Mouse (Mus musculus) spleen, adult 2 months (tissue): ENCODE results near the gene R3hdm2. TPM values are rescaled to one million over a fixed set of nuclear protein-coding genes. Genes with fewer than 3 reads are reported as not detected.
A peak's percentile ranks its signal among the peaks of the same experiment; 100 is the strongest.

Experiments
- DNase-seq, 2 experiments: peaks; one replicate each; pipeline versions ENCODE4 v3.0.0 to v3.0.0-alpha.2; 2012 to 2021; ENCODE audit warnings: low spot score in 2 of 2, low read depth in 1 of 2
- H3K27ac ChIP-seq: fragments of 200-500 bp; 2 replicates; pipeline ENCODE4 v1.5.1; 2012; ENCODE audit warnings: low read length, inconsistent platforms; ENCODE audit not compliant: insufficient read depth
- H3K27me3 ChIP-seq: fragments of 200-500 bp; 2 replicates; pipeline ENCODE4 v1.6.1; 2012; ENCODE audit warnings: mild to moderate bottlenecking, moderate library complexity, low read length, inconsistent platforms; ENCODE audit not compliant: control insufficient read depth, insufficient read depth
- H3K36me3 ChIP-seq: fragments of 200-500 bp; 2 replicates; pipeline ENCODE4 v1.6.1; 2012; ENCODE audit warnings: mild to moderate bottlenecking, low read length, inconsistent platforms; ENCODE audit not compliant: control insufficient read depth, insufficient read depth
- H3K4me1 ChIP-seq: fragments of 200-500 bp; 2 replicates; pipeline ENCODE4 v1.6.1; 2011; ENCODE audit warnings: inconsistent platforms; ENCODE audit not compliant: control insufficient read depth, insufficient read depth, insufficient read length
- H3K4me3 ChIP-seq: fragments of 200-500 bp; 2 replicates; pipeline ENCODE4 v1.5.1; 2011; ENCODE audit warnings: mild to moderate bottlenecking, inconsistent platforms; ENCODE audit not compliant: insufficient read depth, insufficient read length; ENCODE audit errors: extremely low read depth
- CTCF ChIP-seq: fragments of 200-500 bp; IDR thresholded peaks from 2 replicates; pipeline ENCODE4 v1.5.1; 2011; ENCODE audit warnings: mild to moderate bottlenecking, inconsistent platforms; ENCODE audit not compliant: insufficient read depth, insufficient read length, insufficient replicate concordance; ENCODE audit errors: extremely low read depth
- POLR2A ChIP-seq: fragments of 200-500 bp; IDR thresholded peaks from 2 replicates; pipeline ENCODE4 v1.6.1; 2011; ENCODE audit warnings: low read depth, low read length, inconsistent platforms
- WGBS: fragments of 180-500 bp; shearing (Covaris S2); methylation state at CpG from one replicate; pipeline ENCODE4 v1.1.7; 2018; 5-methylcytosine and 5-hydroxymethylcytosine counted together
- polyA plus RNA-seq: library from polyadenylated mRNA; depleted of rRNA; stranded (reverse); fragments of >200 nt; gene quantifications from 2 replicates; pipeline ENCODE4 v1.2.3, GENCODE M21; 2012

Gene R3hdm2
- polyA plus RNA-seq, 1 experiment, result 67.6 TPM

DNA sequence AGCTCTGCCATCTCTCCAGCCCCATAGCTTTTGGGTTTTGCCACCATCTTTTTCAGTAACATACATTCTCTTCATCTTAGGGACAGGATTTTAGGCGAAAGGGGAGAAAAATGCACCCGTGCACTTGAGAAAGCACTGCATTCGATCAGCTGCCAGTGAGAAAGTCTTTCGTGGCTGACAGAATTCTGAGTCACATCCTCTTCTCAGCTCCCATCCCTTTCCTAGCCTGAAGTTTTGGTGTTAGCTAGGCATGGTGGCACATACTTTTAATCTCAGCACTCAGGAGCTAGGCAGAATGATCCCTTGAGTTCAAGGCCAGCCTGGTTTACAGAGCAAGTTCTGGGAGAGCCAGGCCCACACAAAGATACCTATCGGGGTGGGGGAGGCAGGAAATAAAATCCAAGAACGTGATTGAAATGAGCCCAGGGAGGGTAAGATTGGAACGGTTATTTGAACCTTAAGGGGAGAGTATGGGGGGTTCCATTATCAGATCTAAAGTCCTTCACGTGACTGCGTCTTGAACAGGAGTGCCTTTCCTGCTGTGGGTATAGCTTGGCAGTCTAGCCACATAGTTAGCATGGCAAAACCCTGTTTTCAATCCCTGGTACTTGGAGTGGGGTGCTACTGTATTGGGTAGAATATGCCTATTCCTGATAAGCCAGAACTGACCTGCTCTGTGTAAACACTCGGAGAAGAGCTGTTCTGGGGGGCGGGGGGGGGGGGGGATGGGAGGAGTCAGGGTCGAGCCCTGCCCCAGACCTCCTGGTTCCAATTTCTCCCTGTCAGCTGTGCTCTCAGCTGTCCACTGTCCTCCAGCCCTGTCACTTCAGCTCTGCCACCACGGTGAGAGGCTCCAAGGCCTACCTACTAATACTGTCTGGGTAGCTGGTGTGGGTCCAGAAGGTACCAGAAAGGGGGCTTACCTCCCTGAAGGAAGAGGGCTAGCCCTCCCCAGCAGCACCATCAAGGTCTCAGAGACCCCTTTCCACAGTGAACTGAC, 121.1 kb downstream of the R3hdm2 start, which contains the start of gene Stac3:
TSS of gene Stac3 (plus strand) at position 793 of the 1,000 bp plus-strand sequence.
- DNase-seq, result no peak
- WGBS, result 84% methylated on average over 13 of the region's 13 CpGs
- no peak within 1 kb of the TSS for H3K27ac ChIP-seq
- H3K36me3 ChIP-seq, result peaks cover 25% of the 10 kb centered on the region
- H3K4me3 ChIP-seq, result no peak within 1 kb of the TSS
- no peaks in the 10 kb centered on the region for H3K27me3 ChIP-seq
- H3K4me1 ChIP-seq, result no peaks in the 10 kb centered on the region
- TF ChIP-seq CTCF (no peak), POLR2A (no peak)

DNA sequence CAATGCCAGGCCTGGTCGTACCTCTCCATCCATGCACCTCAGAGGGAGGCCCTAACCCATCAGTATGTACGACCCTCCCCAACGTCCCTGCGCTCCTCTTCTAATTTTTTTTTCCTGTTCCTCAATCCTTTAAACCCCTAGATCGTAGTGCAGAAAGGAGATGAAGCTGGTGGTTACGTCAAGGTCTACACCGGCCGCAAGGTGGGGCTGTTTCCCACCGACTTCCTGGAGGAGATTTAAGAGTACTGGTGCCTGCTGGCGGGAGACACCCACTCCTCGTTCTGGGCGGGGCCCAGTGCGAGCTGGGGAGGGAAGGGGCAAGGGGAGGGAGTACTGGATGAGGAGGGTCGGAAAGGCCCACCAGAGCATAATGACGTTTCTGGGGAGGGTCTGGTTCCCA, 128.1 kb downstream of the R3hdm2 start:
- no peak for TF ChIP-seq POLR2A
- TF ChIP-seq CTCF, result peak; percentile 60; the same call in 1 of the 2 replicates

DNA sequence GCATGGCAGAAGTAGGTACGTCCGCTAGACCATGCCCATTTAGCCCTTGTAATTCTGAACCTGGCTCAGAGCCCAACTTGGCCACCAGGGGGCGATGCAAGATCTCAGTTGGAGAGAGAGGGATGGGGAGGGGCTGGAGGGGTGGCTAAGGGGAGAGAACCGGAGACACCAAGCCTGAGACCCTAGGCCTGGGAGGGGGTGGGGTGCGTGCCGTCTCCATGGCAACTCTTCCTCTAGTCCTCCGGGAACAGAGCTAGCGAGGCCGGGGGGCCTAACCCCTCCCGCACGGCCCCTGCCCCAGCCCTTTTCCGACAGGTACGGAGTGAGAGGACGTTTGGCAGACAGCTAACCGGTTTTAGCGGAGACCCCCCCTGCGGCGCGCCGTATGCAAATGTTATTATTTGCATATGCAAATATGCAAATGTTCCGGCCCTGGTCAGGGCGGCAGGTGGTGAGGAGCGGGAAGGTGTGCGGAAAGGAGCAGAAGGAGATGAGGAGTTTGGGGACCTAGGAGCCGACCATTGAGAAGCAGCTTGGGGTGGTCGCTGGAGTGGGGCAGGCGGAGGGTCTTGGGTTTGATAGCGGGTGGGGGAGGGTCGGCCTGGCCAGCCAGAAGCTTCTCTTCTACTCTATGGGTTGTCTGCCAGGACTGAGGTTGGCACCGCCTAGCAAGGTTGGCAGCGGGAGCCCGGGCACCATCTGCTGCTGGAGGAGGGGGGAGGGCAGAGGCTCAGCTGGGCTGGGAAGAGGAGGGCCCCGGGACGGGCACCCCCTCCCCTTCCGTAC, 129.1 kb downstream of the R3hdm2 start:
- TF ChIP-seq POLR2A (no peak), CTCF (peak; percentile 93)
- 3% methylated on average over 35 of the region's 35 CpGs for WGBS
- H3K36me3 ChIP-seq, result no peaks in the 10 kb centered on the region
- H3K4me1 ChIP-seq, result peaks cover 20% of the 10 kb centered on the region; the same call in 1 of the 2 replicates
- H3K27ac ChIP-seq, result no peak overlapping the region
- H3K27me3 ChIP-seq, result peaks cover 12% of the 10 kb centered on the region; the same call in 1 of the 2 replicates
- peak; percentile 70 to 84 for DNase-seq
- peak overlapping the region; percentile 44; the same call in 1 of the 2 replicates for H3K4me3 ChIP-seq

More for the DNA sequence above, 128.1 kb downstream of the R3hdm2 start:
- Histone ChIP-seq H3K27me3 (peaks cover 4% of the 10 kb centered on the region; the same call in 1 of the 2 replicates), H3K4me1 (peaks cover 13% of the 10 kb centered on the region; the same call in 1 of the 2 replicates), H3K4me3 (peak overlapping the region; percentile 23; the same call in 1 of the 2 replicates), H3K36me3 (no peaks in the 10 kb centered on the region), H3K27ac (no peak overlapping the region)
- WGBS, result 3% methylated on average over 15 of the region's 15 CpGs
- DNase-seq, result peak; percentile 52 to 73

DNA sequence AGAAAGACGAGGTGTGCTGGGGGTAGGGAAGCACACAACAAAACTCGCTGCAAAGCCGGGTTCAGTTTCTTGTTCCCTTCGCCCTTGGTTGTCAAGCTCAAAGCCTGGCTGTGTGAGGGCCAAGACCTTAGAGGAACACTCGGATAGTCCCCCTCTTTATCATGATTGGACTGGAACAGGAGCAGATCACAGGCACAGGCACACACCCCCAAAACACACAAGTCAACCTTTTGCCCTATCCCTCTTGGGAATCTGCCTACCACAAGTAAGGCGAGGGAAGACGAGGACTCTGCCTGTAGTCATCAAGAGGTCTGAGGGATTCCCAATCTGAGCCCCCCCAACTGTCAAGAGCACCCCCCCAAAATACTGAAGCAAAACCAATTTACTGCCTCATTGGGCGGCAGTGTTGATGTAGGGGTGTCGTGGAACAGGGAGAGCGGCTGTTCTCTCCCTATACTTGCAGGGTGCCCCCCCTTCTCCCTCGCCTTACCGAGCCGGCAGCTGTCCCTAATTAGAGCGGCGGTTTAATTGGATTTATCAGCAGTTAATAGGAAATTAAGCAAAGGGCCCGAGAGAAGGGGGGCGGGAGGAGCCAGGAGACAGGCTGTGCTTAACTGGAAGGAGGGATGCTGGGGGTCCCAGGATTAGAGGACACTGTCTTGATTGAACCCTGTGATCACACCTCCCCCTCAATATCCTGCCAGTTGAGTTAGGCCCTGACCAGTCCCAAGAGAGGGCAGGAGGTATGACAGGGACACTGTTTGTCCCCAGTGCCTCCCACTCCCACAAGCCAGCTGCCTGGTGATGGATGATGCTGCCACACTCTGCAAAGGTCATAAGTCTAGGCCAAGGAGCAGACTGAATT, 129.9 kb downstream of the R3hdm2 start:
- H3K36me3 ChIP-seq, result no peaks in the 10 kb centered on the region
- WGBS, result 47% methylated on average over 17 of the region's 17 CpGs
- H3K4me1 ChIP-seq, result peaks cover 20% of the 10 kb centered on the region; the same call in 1 of the 2 replicates
- H3K4me3 ChIP-seq, result no peak overlapping the region
- no peak overlapping the region for H3K27ac ChIP-seq
- peaks cover 13% of the 10 kb centered on the region for H3K27me3 ChIP-seq
- DNase-seq, result no peak
- TF ChIP-seq CTCF (no peak), POLR2A (no peak)

DNA sequence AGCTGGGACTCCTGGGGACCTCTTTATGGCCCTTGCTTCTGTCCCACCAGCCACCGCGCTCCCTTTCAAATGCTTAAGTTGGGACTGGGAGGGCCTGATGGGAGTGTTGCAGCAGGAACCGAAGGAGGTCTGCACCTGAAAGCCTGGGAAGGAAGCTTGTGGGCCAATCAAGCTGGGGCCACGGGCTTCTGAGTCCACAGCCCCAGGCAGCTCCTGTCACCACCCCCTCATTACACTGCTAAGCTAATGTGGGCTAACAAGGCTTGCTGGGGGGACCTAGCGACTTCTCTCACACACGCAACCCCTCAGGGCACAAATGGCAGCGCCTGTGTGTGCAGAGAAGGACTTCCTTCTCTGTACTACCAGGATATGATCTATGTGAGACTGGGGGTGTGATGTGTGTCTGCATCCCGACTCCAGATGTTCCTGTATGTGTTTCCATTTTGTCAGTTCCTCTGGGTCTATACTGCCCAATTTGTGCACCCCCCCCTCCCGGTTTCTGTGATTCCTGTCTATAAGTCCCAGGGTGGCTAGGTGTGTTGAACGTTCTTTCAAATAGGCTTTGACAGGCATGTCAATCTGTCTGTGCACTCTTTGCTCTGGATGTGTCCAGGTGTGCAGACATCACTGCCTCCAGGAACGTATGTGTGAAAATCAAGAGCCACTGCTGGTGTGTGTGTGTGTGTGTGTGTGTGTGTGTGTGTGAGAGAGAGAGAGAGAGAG, 130.9 kb downstream of the R3hdm2 start:
- H3K4me1 ChIP-seq, result peaks cover 20% of the 10 kb centered on the region; the same call in 1 of the 2 replicates
- H3K4me3 ChIP-seq, result peak overlapping the region; percentile 62; the same call in 1 of the 2 replicates
- no peak for DNase-seq
- TF ChIP-seq CTCF (no peak), POLR2A (no peak)
- H3K27me3 ChIP-seq, result peaks cover 16% of the 10 kb centered on the region
- no peaks in the 10 kb centered on the region for H3K36me3 ChIP-seq
- 16% methylated on average over 11 of the region's 11 CpGs for WGBS
- H3K27ac ChIP-seq, result no peak overlapping the region
